Mouse (Mus musculus): ENCODE measurements at regions not wholly inside any gene's neighbourhood (a gene's known extent, or its start where the extent isn't known, plus 50 kb on each side); places are given as distances from the start of the nearest gene placed in this dataset.
"Not testable (repeated sequence)": the region's sequence is repeated elsewhere in the genome, so short reads cannot be mapped to it uniquely, and the experiment has no call there.

GRCm38 (mm10) chrX:50490477-50490967 lies 62.2 kb upstream of the Olfr1324 start:
- DNase-seq, result not testable (repeated sequence)

Data from kidney, postnatal 10 days (tissue).